In the genomic region with DNA sequence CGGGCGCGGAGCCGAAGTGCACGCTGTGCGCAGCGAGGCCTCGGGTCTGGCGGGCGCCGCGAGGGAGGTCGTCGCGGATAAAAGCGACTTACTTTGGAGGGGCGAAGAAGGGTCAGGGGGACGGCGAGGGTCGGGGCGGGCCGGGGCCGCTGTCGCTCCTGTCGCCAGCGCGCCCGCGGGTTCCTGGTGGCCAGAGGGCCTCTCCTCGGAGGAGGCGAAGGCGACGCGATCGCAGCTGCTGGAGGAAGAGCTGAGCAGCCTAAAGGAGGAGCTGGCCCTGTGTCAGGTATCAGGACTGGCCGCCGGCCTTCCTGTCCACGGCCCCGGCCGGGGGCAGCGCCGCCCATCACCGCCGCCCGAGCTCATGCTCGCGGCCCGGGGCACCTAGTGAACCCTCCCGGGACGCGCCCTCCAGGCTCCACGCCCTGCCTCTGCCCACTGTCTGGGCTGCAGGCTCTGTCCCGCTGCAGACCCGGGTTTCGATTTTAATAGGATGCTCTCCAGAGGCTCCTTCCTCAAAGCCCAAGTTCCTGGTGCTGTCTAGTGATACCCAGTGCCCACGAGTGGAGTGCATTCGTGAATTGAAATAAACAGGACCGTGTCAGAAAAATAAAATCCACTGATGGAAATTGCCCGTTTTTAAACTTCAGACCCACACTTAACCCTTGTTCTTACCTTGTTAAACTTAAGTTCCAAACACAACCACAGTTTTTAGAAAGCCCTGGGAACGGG, we compare ENCODE assay signal across 8 mouse cellular contexts. TPM values are rescaled to one million over a fixed set of nuclear protein-coding genes. Genes with fewer than 3 reads are reported as not detected.
DNase-seq lines count a peak whose midpoint lies in the region; ATAC-seq and TF ChIP-seq lines count a peak whose summit lies in the region.

No protein-coding gene starts in this region.

- H3K4me2 ChIP-seq in heart, embryonic 14.5 days (ENCODE audit: low read length) = peak overlapping the region; percentile 71
- peak overlapping the region; percentile 83 for H3K4me2 ChIP-seq in kidney, embryonic 15.5 days
- H3K4me2 ChIP-seq in liver, embryonic 11.5 days = peak overlapping the region; percentile 82
- peak overlapping the region; percentile 94 for H3K4me2 ChIP-seq in midbrain, postnatal 0 days (ENCODE audit: low read depth, low read length, poor library complexity, severe bottlenecking)

- ATAC-seq in heart, embryonic 14.5 days (ENCODE audit: insufficient number of reproducible peaks, insufficient read depth, low FRiP score, low read depth) = peak; percentile 74
- peak; percentile 88 for ATAC-seq in kidney, embryonic 15.5 days (replicated peaks; ENCODE audit: low FRiP score)
- peak; percentile 66 for ATAC-seq in liver, embryonic 11.5 days (replicated peaks; ENCODE audit: low FRiP score)
- peak; percentile 86 for ATAC-seq in midbrain, postnatal 0 days (ENCODE audit: low FRiP score)

- peak overlapping the region; percentile 60 for H3K4me3 ChIP-seq in C2C12 (ENCODE audit: insufficient read depth, poor library complexity, severe bottlenecking)
- H3K4me3 ChIP-seq in erythroblast, embryonic 14.5 days (replicated peaks) = peak overlapping the region; percentile 72
- peak overlapping the region; percentile 77 to 79 for H3K4me3 ChIP-seq in heart, embryonic 14.5 days (ENCODE audit: control insufficient read depth in 1 of 2, insufficient read depth in 1 of 2, low read depth in 1 of 2, low read length in 2 of 2)
- H3K4me3 ChIP-seq in kidney, embryonic 15.5 days (replicated peaks) = peak overlapping the region; percentile 81
- H3K4me3 ChIP-seq in liver, embryonic 11.5 days (ENCODE audit: low read depth, low read length) = peak overlapping the region; percentile 67
- peak overlapping the region; percentile 85 for H3K4me3 ChIP-seq in midbrain, postnatal 0 days (ENCODE audit: low read depth, low read length)

- peak overlapping the region; percentile 85 for H3K27ac ChIP-seq in heart, embryonic 14.5 days (replicated peaks in 1 of 2; ENCODE audit: control insufficient read depth in 1 of 2, insufficient read depth in 1 of 2, low read depth in 2 of 2, low read length in 2 of 2)
- peak overlapping the region; percentile 95 for H3K27ac ChIP-seq in kidney, embryonic 15.5 days
- peak overlapping the region; percentile 70 for H3K27ac ChIP-seq in liver, embryonic 11.5 days (ENCODE audit: low read depth, low read length)
- H3K27ac ChIP-seq in midbrain, postnatal 0 days (ENCODE audit: low read depth, low read length) = peak overlapping the region; percentile 82

- H3K27me3 ChIP-seq in C2C12 (ENCODE audit: control insufficient read depth, insufficient read depth, insufficient read length) = no peaks in the 10 kb centered on the region
- H3K27me3 ChIP-seq in erythroblast, embryonic 14.5 days (ENCODE audit: control insufficient read depth) = peaks cover 15% of the 10 kb centered on the region
- H3K27me3 ChIP-seq in heart, embryonic 14.5 days (ENCODE audit: control insufficient read depth, insufficient read depth, low read length) = no peaks in the 10 kb centered on the region
- no peaks in the 10 kb centered on the region for H3K27me3 ChIP-seq in kidney, embryonic 15.5 days
- H3K27me3 ChIP-seq in liver, embryonic 11.5 days (replicated peaks; ENCODE audit: control insufficient read depth, insufficient read depth, low read length) = peaks cover 3% of the 10 kb centered on the region; the same call in 1 of the 2 replicates
- no peaks in the 10 kb centered on the region for H3K27me3 ChIP-seq in midbrain, postnatal 0 days (ENCODE audit: insufficient read depth, low read length)

- peaks cover 12% of the 10 kb centered on the region for H3K4me1 ChIP-seq in erythroblast, embryonic 14.5 days (ENCODE audit: control insufficient read depth)
- H3K4me1 ChIP-seq in heart, embryonic 14.5 days (ENCODE audit: control insufficient read depth in 2 of 2, insufficient read depth in 2 of 2, low read length in 2 of 2) = peaks cover 0 to 3% of the 10 kb centered on the region in 2 experiments; a peak in 1 of 4 replicates
- H3K4me1 ChIP-seq in kidney, embryonic 15.5 days = peaks cover 11% of the 10 kb centered on the region
- H3K4me1 ChIP-seq in liver, embryonic 11.5 days (replicated peaks; ENCODE audit: control insufficient read depth, insufficient read depth, low read length) = no peaks in the 10 kb centered on the region
- H3K4me1 ChIP-seq in midbrain, postnatal 0 days (ENCODE audit: insufficient read depth, low read length) = no peaks in the 10 kb centered on the region

- peaks cover 9% of the 10 kb centered on the region for H3K79me2 ChIP-seq in C2C12 (ENCODE audit: control insufficient read depth, insufficient read depth)

- no peaks in the 10 kb centered on the region for H3K9me3 ChIP-seq in erythroblast, embryonic 14.5 days (ENCODE audit: control insufficient read depth, low read length)
- H3K9me3 ChIP-seq in heart, embryonic 14.5 days (ENCODE audit: control insufficient read depth, low read length) = no peaks in the 10 kb centered on the region
- H3K9me3 ChIP-seq in kidney, embryonic 15.5 days (replicated peaks) = no peaks in the 10 kb centered on the region; the same call in 1 of the 2 replicates
- peaks cover 5% of the 10 kb centered on the region; the same call in 1 of the 2 replicates for H3K9me3 ChIP-seq in liver, embryonic 11.5 days (ENCODE audit: control insufficient read depth, low read length)
- no peaks in the 10 kb centered on the region for H3K9me3 ChIP-seq in midbrain, postnatal 0 days (ENCODE audit: low read length)

- 2% methylated on average over 48 of the region's 60 CpGs for WGBS in heart, embryonic 14.5 days
- under 1% methylated on average over 60 of the region's 60 CpGs for WGBS in kidney, embryonic 15.5 days
- 5% methylated on average over 44 of the region's 60 CpGs for WGBS in liver, embryonic 11.5 days
- 2% methylated on average over 53 of the region's 60 CpGs for WGBS in midbrain, postnatal 0 days

- peak overlapping the region; percentile 94 for H3K9ac ChIP-seq in heart, embryonic 14.5 days (ENCODE audit: low read length)
- H3K9ac ChIP-seq in kidney, embryonic 15.5 days = peak overlapping the region; percentile 96
- H3K9ac ChIP-seq in liver, embryonic 11.5 days (ENCODE audit: low read depth, low read length) = peak overlapping the region; percentile 83
- H3K9ac ChIP-seq in midbrain, postnatal 0 days (replicated peaks; ENCODE audit: low read length, poor library complexity, severe bottlenecking) = peak overlapping the region; percentile 93

- no peak for TF ChIP-seq CTCF in C2C12 (IDR thresholded peaks at IDR 0.05; ENCODE audit: control insufficient read depth, insufficient read depth, insufficient read length)
- TF ChIP-seq CTCF in midbrain, postnatal 0 days (IDR thresholded peaks at IDR 0.05) = no peak

- peak; percentile 17 to 20 for DNase-seq in adrenal gland, postnatal 4 days (ENCODE audit: low spot score in 2 of 2)
- DNase-seq in liver, embryonic 11.5 days (ENCODE audit: low spot score) = peak; percentile 66
- DNase-seq in midbrain, postnatal 0 days (ENCODE audit: low spot score) = peak; percentile 53
- DNase-seq in spleen, postnatal 4 days (ENCODE audit: low spot score in 2 of 2) = peak; percentile 44 to 81

- peak overlapping the region; percentile 84 for H3ac ChIP-seq in C2C12 (ENCODE audit: control insufficient read depth, insufficient read length, low read depth)

- H3K79me3 ChIP-seq in C2C12 (ENCODE audit: low read depth) = no peaks in the 10 kb centered on the region

- no peaks in the 10 kb centered on the region for H3K36me3 ChIP-seq in C2C12 (ENCODE audit: control insufficient read depth, insufficient read depth)
- no peaks in the 10 kb centered on the region for H3K36me3 ChIP-seq in erythroblast, embryonic 14.5 days (ENCODE audit: control insufficient read depth)
- H3K36me3 ChIP-seq in heart, embryonic 14.5 days (ENCODE audit: control insufficient read depth, insufficient read depth, low read length) = peaks cover 5% of the 10 kb centered on the region; the same call in 1 of the 2 replicates
- H3K36me3 ChIP-seq in kidney, embryonic 15.5 days = no peaks in the 10 kb centered on the region
- H3K36me3 ChIP-seq in liver, embryonic 11.5 days (ENCODE audit: control insufficient read depth, insufficient read depth, low read length) = no peaks in the 10 kb centered on the region; the same call in 1 of the 2 replicates
- no peaks in the 10 kb centered on the region for H3K36me3 ChIP-seq in midbrain, postnatal 0 days (ENCODE audit: insufficient read depth, low read length)

TF ChIP-seq in C2C12, 6 proteins besides CTCF, POLR2A, EP300 and RAD21:
- TF ChIP-seq MYOG (IDR thresholded peaks at IDR 0.05; ENCODE audit: control insufficient read depth, extremely low read depth, insufficient read length) (no peak), CEBPB (IDR thresholded peaks at IDR 0.05; ENCODE audit: low read depth) (no peak), FOSL1 (IDR thresholded peaks at IDR 0.05; ENCODE audit: insufficient read depth, low read length, poor library complexity, severe bottlenecking) (no peak), USF1 (IDR thresholded peaks at IDR 0.05; ENCODE audit: low read depth) (no peak), MYOD1 (IDR thresholded peaks at IDR 0.05; ENCODE audit: control insufficient read depth, insufficient read length, low read depth) (no peak), MAX (IDR thresholded peaks at IDR 0.05) (no peak)

RNA-seq across cellular contexts. Expression of a gene that starts 0.6 kb away (rescaled TPM):
- polyA plus RNA-seq in C2C12 (2012; fragmentation: generic; extraction: Trizol) = 1.8 TPM
- total RNA-seq in adrenal gland, postnatal 4 days (2021) = 10 to 100 TPM; 23.6 to 24.4 TPM
- polyA plus RNA-seq in erythroblast, embryonic 14.5 days (2012) = 0.01 and 0.03 TPM in 2 replicates
- polyA plus RNA-seq in heart, embryonic 14.5 days (2014; fragmentation: Nextera tagmentation; extraction: Ambion mirVana) = 6.5 and 7.0 TPM in 2 replicates
- polyA plus RNA-seq in kidney, embryonic 15.5 days (2015; fragmentation: Nextera tagmentation; extraction: Ambion mirVana) = 10.2 and 10.9 TPM in 2 replicates
- 4.0 TPM in 2 replicates for polyA plus RNA-seq in liver, embryonic 11.5 days (2014; fragmentation: Nextera tagmentation; extraction: Ambion mirVana)
- total RNA-seq in midbrain, postnatal 0 days (2014; rRNA removed) = 9.3 and 10.1 TPM in 2 replicates
- polyA plus RNA-seq in midbrain, postnatal 0 days (2015; fragmentation: Nextera tagmentation; extraction: Ambion mirVana) = 4.2 and 5.5 TPM in 2 replicates

Comparison
In these comparisons a context has a peak if more than half of its experiments do, and no peak if none do; other contexts are left out.
1. Peak in every context shown above with its lines: DNase-seq, ATAC-seq, H3K4me3 ChIP-seq and H3K27ac ChIP-seq.